Mouse (Mus musculus): ENCODE results near the gene Cacna1e. TPM values are rescaled to one million over a fixed set of nuclear protein-coding genes. Genes with fewer than 3 reads are reported as not detected.

Gene Cacna1e
- polyA plus RNA-seq, 1 experiment from 2014 or later, result 0.25 TPM

- Histone ChIP-seq H3K27me3 (ENCODE audit: insufficient read depth, low read length) (no peaks in the 10 kb centered on the region), H3K9me3 (ENCODE audit: low read depth, low read length) (no peaks in the 10 kb centered on the region), H3K4me2 (no peak overlapping the region), H3K36me3 (ENCODE audit: insufficient read depth) (no peaks in the 10 kb centered on the region), H3K9ac (no peak overlapping the region), H3K4me3 (ENCODE audit: low read depth, low read length) (no peak overlapping the region), H3K4me1 (ENCODE audit: insufficient read depth) (no peaks in the 10 kb centered on the region), H3K27ac (ENCODE audit: low read depth) (no peak overlapping the region)
- TF ChIP-seq CTCF (IDR thresholded peaks at IDR 0.05; ENCODE audit: low read depth), result no peak
- 59% methylated on average over 5 of the region's 5 CpGs for WGBS
- peak; percentile 23 for DNase-seq
- ATAC-seq (ENCODE audit: insufficient read depth), result no peak
These were observed 222.3 kb downstream of the Cacna1e start for GRCm38 (mm10) chr1:154661977-154662376.

DNA sequence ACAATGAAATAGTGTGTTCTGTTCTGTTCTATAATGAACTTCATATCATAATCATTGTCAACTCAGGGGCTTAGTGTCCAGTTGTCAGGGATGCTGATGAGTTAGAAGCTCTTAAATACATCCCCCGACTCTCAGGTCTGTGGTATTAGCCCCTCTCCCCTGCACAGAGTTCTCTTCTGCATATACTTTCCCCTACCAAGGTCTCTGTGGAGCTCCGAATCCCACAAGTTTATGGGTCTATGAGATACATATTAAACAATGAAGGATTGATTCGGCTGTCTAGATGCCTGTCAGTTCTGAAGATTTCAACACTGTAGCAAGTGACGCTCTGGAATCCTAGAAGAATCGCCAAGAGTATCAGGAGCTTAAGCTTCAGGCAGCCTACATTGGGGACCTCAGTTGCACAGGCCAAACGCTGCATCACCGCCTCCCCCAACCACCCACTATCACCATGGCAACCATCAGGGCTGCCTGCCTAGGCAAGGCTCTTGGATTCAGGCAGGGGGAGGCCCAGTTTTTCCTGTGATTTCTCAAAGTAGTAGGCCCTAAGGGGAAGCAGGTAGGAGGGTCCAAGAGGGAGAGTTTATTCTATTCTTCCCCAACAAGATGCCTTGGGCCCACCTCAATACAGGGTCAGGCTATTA lies 223.0 kb downstream of the Cacna1e start:
- 56% methylated on average over 7 of the region's 7 CpGs for WGBS
- no peaks in the 10 kb centered on the region for H3K36me3 ChIP-seq (ENCODE audit: insufficient read depth)
- ATAC-seq (ENCODE audit: insufficient read depth), result no peak; the same call in 1 of the 2 replicates
- H3K9ac ChIP-seq, result no peak overlapping the region
- H3K27ac ChIP-seq (ENCODE audit: low read depth), result no peak overlapping the region
- TF ChIP-seq CTCF (IDR thresholded peaks at IDR 0.05; ENCODE audit: low read depth), result no peak
- H3K27me3 ChIP-seq (ENCODE audit: insufficient read depth, low read length), result no peaks in the 10 kb centered on the region
- DNase-seq, result peak; percentile 20
- H3K4me3 ChIP-seq (ENCODE audit: low read depth, low read length), result no peak overlapping the region
- no peaks in the 10 kb centered on the region for H3K4me1 ChIP-seq (ENCODE audit: insufficient read depth)
- no peaks in the 10 kb centered on the region for H3K9me3 ChIP-seq (ENCODE audit: low read depth, low read length)
- H3K4me2 ChIP-seq, result no peak overlapping the region

DNA sequence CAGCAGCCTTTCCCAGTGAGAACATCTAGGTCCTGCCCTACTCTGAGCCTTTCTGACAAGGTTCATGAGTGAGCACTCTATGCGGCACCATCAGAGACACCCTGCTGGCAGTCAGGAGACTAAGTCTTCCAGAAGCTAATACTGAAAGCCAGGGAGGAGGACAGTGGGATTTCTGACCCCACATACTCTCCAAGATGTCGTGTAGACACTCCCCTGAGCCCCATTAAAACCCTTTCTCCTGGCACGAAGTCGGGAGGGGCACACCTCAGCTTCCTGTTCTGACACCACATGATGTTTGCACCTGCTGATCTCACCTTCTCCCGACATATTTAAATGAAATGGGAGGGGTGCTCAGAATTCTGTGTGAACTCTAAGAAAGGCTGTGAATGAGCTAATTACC lies 226.9 kb downstream of the Cacna1e start:
- H3K27ac ChIP-seq (ENCODE audit: low read depth), result no peak overlapping the region
- no peak for ATAC-seq (ENCODE audit: insufficient read depth)
- H3K9ac ChIP-seq, result no peak overlapping the region
- no peaks in the 10 kb centered on the region for H3K36me3 ChIP-seq (ENCODE audit: insufficient read depth)
- no peaks in the 10 kb centered on the region for H3K9me3 ChIP-seq (ENCODE audit: low read depth, low read length)
- H3K4me1 ChIP-seq (ENCODE audit: insufficient read depth), result no peaks in the 10 kb centered on the region
- 53% methylated on average over 5 of the region's 5 CpGs for WGBS
- TF ChIP-seq CTCF (IDR thresholded peaks at IDR 0.05; ENCODE audit: low read depth), result no peak
- H3K4me2 ChIP-seq, result no peak overlapping the region
- no peaks in the 10 kb centered on the region for H3K27me3 ChIP-seq (ENCODE audit: insufficient read depth, low read length)
- H3K4me3 ChIP-seq (ENCODE audit: low read depth, low read length), result no peak overlapping the region
- no peak for DNase-seq

DNA sequence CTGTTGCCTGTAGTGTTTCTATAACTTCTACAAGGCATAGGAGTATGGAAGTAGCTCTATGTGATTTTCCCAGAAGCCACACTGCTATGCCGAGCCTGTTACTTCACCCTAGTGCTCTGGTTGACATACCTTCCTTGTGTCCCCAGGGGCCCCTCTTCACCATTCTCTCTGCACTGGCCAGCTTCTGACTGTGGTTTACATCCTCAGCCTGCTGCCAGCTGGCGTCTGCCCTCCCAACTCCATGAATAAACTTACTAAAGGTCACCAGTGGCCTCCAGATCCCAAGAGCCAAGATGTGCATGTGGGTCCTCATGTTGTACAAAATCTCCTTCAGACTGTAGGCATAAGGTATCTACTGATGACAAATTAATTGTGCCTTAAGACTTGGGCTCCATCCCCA lies 230.3 kb downstream of the Cacna1e start:
- no peak overlapping the region for H3K27ac ChIP-seq (ENCODE audit: low read depth)
- H3K36me3 ChIP-seq (ENCODE audit: insufficient read depth), result no peaks in the 10 kb centered on the region
- DNase-seq (no peak), ATAC-seq (ENCODE audit: insufficient read depth) (no peak)
- H3K4me2 ChIP-seq, result no peak overlapping the region
- H3K4me1 ChIP-seq (ENCODE audit: insufficient read depth), result no peaks in the 10 kb centered on the region
- TF ChIP-seq CTCF (IDR thresholded peaks at IDR 0.05; ENCODE audit: low read depth), result no peak
- no peak overlapping the region for H3K9ac ChIP-seq
- no peaks in the 10 kb centered on the region for H3K27me3 ChIP-seq (ENCODE audit: insufficient read depth, low read length)
- no peaks in the 10 kb centered on the region for H3K9me3 ChIP-seq (ENCODE audit: low read depth, low read length)
- 62% methylated on average over 2 of the region's 2 CpGs for WGBS
- no peak overlapping the region for H3K4me3 ChIP-seq (ENCODE audit: low read depth, low read length)

- no peak for TF ChIP-seq CTCF (IDR thresholded peaks at IDR 0.05; ENCODE audit: low read depth)
- H3K9ac ChIP-seq, result no peak overlapping the region
- no peaks in the 10 kb centered on the region for H3K27me3 ChIP-seq (ENCODE audit: insufficient read depth, low read length)
- no peaks in the 10 kb centered on the region for H3K36me3 ChIP-seq (ENCODE audit: insufficient read depth)
- H3K27ac ChIP-seq (ENCODE audit: low read depth), result no peak overlapping the region
- DNase-seq (no peak), ATAC-seq (ENCODE audit: insufficient read depth) (no peak)
- H3K4me1 ChIP-seq (ENCODE audit: insufficient read depth), result no peaks in the 10 kb centered on the region
- no peaks in the 10 kb centered on the region for H3K9me3 ChIP-seq (ENCODE audit: low read depth, low read length)
- 80% methylated on average over 6 of the region's 6 CpGs for WGBS
- no peak overlapping the region for H3K4me3 ChIP-seq (ENCODE audit: low read depth, low read length)
- no peak overlapping the region for H3K4me2 ChIP-seq
These were observed 237.9 kb downstream of the Cacna1e start for GRCm38 (mm10) chr1:154646156-154646950.

DNA sequence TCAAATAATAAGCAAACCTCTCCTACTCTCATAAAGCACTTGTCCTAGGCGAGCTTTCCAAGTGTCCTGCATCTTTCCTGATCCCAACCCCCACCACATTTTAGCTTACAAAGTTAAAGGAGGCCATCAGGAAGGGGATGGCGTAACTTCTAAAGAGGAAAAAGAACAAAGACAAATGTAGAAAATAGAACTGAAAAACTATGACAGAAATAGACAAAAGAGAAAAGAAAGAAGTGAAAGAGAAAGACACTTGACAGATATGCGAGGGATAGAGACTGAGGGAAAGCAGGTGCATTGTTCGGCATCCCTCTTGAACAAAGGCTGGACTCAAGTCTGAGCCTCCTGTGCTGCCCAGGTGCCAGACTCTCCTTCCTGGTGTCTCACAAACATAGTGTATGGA lies 246.5 kb downstream of the Cacna1e start:
- no peaks in the 10 kb centered on the region for H3K4me1 ChIP-seq (ENCODE audit: insufficient read depth)
- H3K27ac ChIP-seq (ENCODE audit: low read depth), result no peak overlapping the region
- ATAC-seq (ENCODE audit: insufficient read depth), result no peak
- H3K4me3 ChIP-seq (ENCODE audit: low read depth, low read length), result no peak overlapping the region
- no peak for DNase-seq
- TF ChIP-seq CTCF (IDR thresholded peaks at IDR 0.05; ENCODE audit: low read depth), result no peak
- H3K27me3 ChIP-seq (ENCODE audit: insufficient read depth, low read length), result no peaks in the 10 kb centered on the region
- no peak overlapping the region for H3K4me2 ChIP-seq
- 71% methylated on average over 4 of the region's 4 CpGs for WGBS
- H3K9ac ChIP-seq, result no peak overlapping the region
- no peaks in the 10 kb centered on the region for H3K9me3 ChIP-seq (ENCODE audit: low read depth, low read length)
- H3K36me3 ChIP-seq (ENCODE audit: insufficient read depth), result no peaks in the 10 kb centered on the region

- no peak overlapping the region for H3K4me3 ChIP-seq (ENCODE audit: low read depth, low read length)
- ATAC-seq (ENCODE audit: insufficient read depth) (no peak), DNase-seq (no peak)
- no peaks in the 10 kb centered on the region for H3K27me3 ChIP-seq (ENCODE audit: insufficient read depth, low read length)
- no peak for TF ChIP-seq CTCF (IDR thresholded peaks at IDR 0.05; ENCODE audit: low read depth)
- no peaks in the 10 kb centered on the region for H3K4me1 ChIP-seq (ENCODE audit: insufficient read depth)
- 84% methylated on average over 9 of the region's 9 CpGs for WGBS
- no peaks in the 10 kb centered on the region for H3K36me3 ChIP-seq (ENCODE audit: insufficient read depth)
- no peak overlapping the region for H3K9ac ChIP-seq
- H3K4me2 ChIP-seq, result no peak overlapping the region
- no peak overlapping the region for H3K27ac ChIP-seq (ENCODE audit: low read depth)
- H3K9me3 ChIP-seq (ENCODE audit: low read depth, low read length), result no peaks in the 10 kb centered on the region
These were observed 248.5 kb downstream of the Cacna1e start for GRCm38 (mm10) chr1:154635766-154636165.

Measured in lung, embryonic 14.5 days (tissue).